Mouse (Mus musculus) liver, embryonic 14.5 days (tissue): ENCODE measurements around the gene Ror2. TPM values are rescaled to one million over a fixed set of nuclear protein-coding genes. Genes with fewer than 3 reads are reported as not detected.

Experiments used
- ATAC-seq: fragments of 200-750 bp; cut with Nextera tagmentation; 2 replicates; pipeline ENCODE4 v1.8.0; 2017; ENCODE audit warnings: moderate number of reproducible peaks, mild to moderate bottlenecking, moderate library complexity; ENCODE audit not compliant: insufficient read depth
- DNase-seq, 3 experiments: peaks; one replicate each; pipeline ENCODE4 v3.0.0-alpha.2; 2012 to 2013; ENCODE audit warnings: low read depth in 3 of 3, low spot score in 3 of 3
- H3K27ac ChIP-seq: fragments of 300-500 bp; sonication (generic); 2 replicates; pipeline ENCODE4 v1.5.1; 2014; ENCODE audit warnings: moderate library complexity, mild to moderate bottlenecking, control low read depth, inconsistent platforms
- H3K27me3 ChIP-seq: fragments of 300-500 bp; sonication (generic); 2 replicates; pipeline ENCODE4 v1.6.1; 2014; ENCODE audit warnings: mild to moderate bottlenecking, low read length, moderate library complexity; ENCODE audit not compliant: control insufficient read depth, insufficient read depth
- H3K36me3 ChIP-seq: fragments of 300-500 bp; sonication (generic); replicated peaks from 2 replicates; pipeline ENCODE4 v1.6.1; 2014; ENCODE audit warnings: low read depth; ENCODE audit not compliant: control insufficient read depth, insufficient read depth
- H3K4me1 ChIP-seq, 2 experiments: fragments of 200-500 bp in 1 of 2; fragments of 300-500 bp in 1 of 2; sonication (generic) in 1 of 2; replicated peaks; 2 replicates each; pipeline ENCODE4 v1.6.1; 2012 to 2014; ENCODE audit warnings: antibody characterized with exemption in 1 of 2, inconsistent platforms in 1 of 2, low read length in 1 of 2; ENCODE audit not compliant: control insufficient read depth in 2 of 2, insufficient read depth in 2 of 2
- H3K4me2 ChIP-seq: fragments of 300-500 bp; sonication (generic); 2 replicates; pipeline ENCODE4 v1.6.1; 2014; ENCODE audit warnings: low read depth, mild to moderate bottlenecking, control low read depth, moderate library complexity
- H3K4me3 ChIP-seq, 2 experiments: fragments of 200-500 bp in 1 of 2; fragments of 300-500 bp in 1 of 2; sonication (generic) in 1 of 2; 2 replicates each; pipeline ENCODE4 v1.5.1; 2012 to 2014; ENCODE audit warnings: low read depth in 2 of 2, low read length in 2 of 2, mild to moderate bottlenecking in 2 of 2, control low read depth in 1 of 2, inconsistent platforms in 1 of 2, moderate library complexity in 1 of 2; ENCODE audit not compliant: insufficient read depth in 1 of 2
- H3K9ac ChIP-seq: fragments of 300-500 bp; sonication (generic); replicated peaks from 2 replicates; pipeline ENCODE4 v1.6.1; 2014; ENCODE audit warnings: mild to moderate bottlenecking, control low read depth, moderate library complexity
- H3K9me3 ChIP-seq: fragments of 300-500 bp; sonication (generic); 2 replicates; pipeline ENCODE4 v1.6.1; 2016; ENCODE audit warnings: low read length, mixed read lengths; ENCODE audit not compliant: control insufficient read depth
- CTCF ChIP-seq: IDR thresholded peaks from 2 replicates; pipeline ENCODE4 v1.5.1; 2016; ENCODE audit warnings: antibody characterized with exemption, low read depth, control low read depth
- EP300 ChIP-seq: IDR thresholded peaks from 2 replicates; pipeline ENCODE4 v1.6.1; 2016; ENCODE audit warnings: antibody characterized with exemption, low read depth
- WGBS: fragments of 180-500 bp; shearing (Covaris S2); extraction: QIAGEN DNeasy Blood & Tissue Kit; methylation state at CpG from one replicate; pipeline ENCODE4 v1.1.7; 2014; ENCODE audit not compliant: insufficient replicate concordance; 5-methylcytosine and 5-hydroxymethylcytosine counted together
- polyA plus RNA-seq, 2 experiments: library from polyadenylated mRNA; depleted of rRNA in 1 of 2; stranded (reverse) in 1 of 2; unstranded in 1 of 2; fragments of >200 nt; fragmentation: Nextera tagmentation in 1 of 2; extraction: Ambion mirVana in 1 of 2; gene quantifications; 2 replicates each; pipeline versions ENCODE4 v1.2.1 to v1.2.3; 2012 to 2014

Ror2 gene
- polyA plus RNA-seq, 2 experiments: 0.03 to 0.19 TPM

DNA sequence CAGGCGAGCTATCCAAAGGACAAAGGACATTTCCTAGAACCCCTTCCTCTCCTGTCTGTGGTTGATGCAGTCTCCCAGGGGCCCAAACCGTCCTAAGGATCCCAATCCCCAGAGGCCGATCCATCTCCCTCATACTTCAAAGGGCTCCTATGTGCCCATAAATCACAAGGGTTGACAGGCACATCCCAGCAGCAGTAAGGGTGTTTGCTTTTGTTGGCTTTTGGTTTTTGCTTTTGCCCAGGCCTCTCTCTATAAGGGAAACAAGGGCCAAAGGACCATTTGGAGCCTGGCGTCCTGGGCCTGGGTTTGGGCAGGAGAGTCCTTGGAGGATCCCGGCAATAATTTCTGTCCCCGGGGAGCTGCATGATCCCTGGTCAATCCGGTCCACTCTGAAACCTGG lies 9.5 kb downstream of the Ror2 start:
- H3K27me3 ChIP-seq: no peaks in the 10 kb centered on the region
- TF ChIP-seq CTCF (no peak), EP300 (no peak)
- DNase-seq (no peak), ATAC-seq (no peak)
- H3K36me3 ChIP-seq: no peaks in the 10 kb centered on the region
- H3K4me2 ChIP-seq: no peak overlapping the region
- no peaks in the 10 kb centered on the region for H3K9me3 ChIP-seq
- no peak overlapping the region for H3K4me3 ChIP-seq
- WGBS: 46% methylated on average over 7 of the region's 7 CpGs
- H3K4me1 ChIP-seq: no peaks in the 10 kb centered on the region
- H3K9ac ChIP-seq: no peak overlapping the region
- H3K27ac ChIP-seq: no peak overlapping the region

DNA sequence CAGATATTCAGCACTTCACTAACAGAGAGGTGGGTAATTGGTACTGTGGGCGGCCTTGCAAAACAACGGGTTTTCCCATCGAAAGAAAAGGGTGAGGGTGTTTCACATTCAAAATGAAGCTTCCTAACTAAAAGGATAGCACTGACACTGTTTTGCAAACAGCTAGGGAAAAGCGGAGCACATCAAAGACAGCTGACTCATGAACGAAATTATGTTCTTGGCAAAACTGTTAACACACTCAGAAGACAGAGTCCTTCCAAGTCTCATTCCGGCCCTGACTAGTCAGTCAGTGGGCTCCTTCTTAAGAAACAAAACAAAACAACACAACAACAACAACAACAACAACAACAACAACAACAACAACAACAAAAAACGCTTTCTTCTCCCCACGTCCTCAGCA lies 10.1 kb downstream of the Ror2 start:
- no peaks in the 10 kb centered on the region for H3K4me1 ChIP-seq
- no peak overlapping the region for H3K27ac ChIP-seq
- H3K4me3 ChIP-seq: no peak overlapping the region
- DNase-seq (no peak), ATAC-seq (no peak)
- WGBS: 66% methylated on average over 8 of the region's 8 CpGs
- H3K9ac ChIP-seq: no peak overlapping the region
- no peak overlapping the region for H3K4me2 ChIP-seq
- TF ChIP-seq CTCF: no peak
- TF ChIP-seq EP300: no peak
- no peaks in the 10 kb centered on the region for H3K9me3 ChIP-seq
- no peaks in the 10 kb centered on the region for H3K27me3 ChIP-seq
- H3K36me3 ChIP-seq: no peaks in the 10 kb centered on the region

DNA sequence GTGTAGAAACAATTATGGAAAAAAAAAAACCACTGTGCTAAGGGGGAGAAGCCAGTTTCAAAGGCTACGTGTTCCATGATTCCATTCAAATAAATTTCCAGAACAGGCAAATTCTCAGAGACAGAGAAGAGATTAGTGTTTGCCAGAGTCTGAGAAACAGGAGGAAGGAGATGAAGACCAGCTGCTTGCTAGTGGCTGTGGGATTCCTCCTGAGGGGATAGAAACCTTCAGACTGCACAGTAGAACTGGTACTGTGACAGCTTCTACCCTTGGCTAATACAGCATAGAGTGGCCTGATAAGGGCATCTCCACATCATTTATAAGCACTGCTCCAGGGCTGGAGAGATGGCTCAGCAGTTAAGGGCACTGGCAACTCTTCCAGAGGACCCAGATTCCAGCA lies 11.2 kb downstream of the Ror2 start:
- no peak overlapping the region for H3K4me3 ChIP-seq
- TF ChIP-seq CTCF: no peak
- no peak for TF ChIP-seq EP300
- no peak overlapping the region for H3K9ac ChIP-seq
- H3K4me2 ChIP-seq: no peak overlapping the region
- no peaks in the 10 kb centered on the region for H3K27me3 ChIP-seq
- 68% methylated on average over 1 of the region's 1 CpGs for WGBS
- no peaks in the 10 kb centered on the region for H3K9me3 ChIP-seq
- no peaks in the 10 kb centered on the region for H3K4me1 ChIP-seq
- ATAC-seq (no peak), DNase-seq (no peak)
- no peak overlapping the region for H3K27ac ChIP-seq
- no peaks in the 10 kb centered on the region for H3K36me3 ChIP-seq

DNA sequence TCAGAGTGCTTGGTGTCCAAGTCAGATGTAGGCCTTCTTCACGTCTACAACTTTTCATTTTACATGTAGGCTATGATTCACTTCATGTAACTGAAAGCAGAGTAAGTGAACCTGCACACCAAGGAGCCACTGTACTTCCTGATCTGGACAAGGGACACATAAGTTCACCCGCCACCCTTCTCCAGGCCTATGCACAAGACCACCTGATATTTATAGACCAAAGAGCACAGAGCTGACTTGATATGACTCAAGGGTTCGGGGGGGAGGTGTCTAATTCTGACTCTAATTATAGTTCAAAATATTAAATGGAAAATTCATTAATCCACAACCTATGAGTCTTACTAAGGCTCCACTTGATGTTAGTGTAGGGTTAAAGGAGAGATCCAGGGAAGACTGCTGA lies 14.3 kb downstream of the Ror2 start:
- Histone ChIP-seq H3K27me3 (no peaks in the 10 kb centered on the region), H3K9me3 (no peaks in the 10 kb centered on the region), H3K4me2 (no peak overlapping the region), H3K9ac (no peak overlapping the region), H3K27ac (no peak overlapping the region), H3K36me3 (no peaks in the 10 kb centered on the region), H3K4me1 (no peaks in the 10 kb centered on the region), H3K4me3 (no peak overlapping the region)
- no peak for TF ChIP-seq EP300
- no peak for TF ChIP-seq CTCF
- DNase-seq (no peak), ATAC-seq (no peak)
- 44% methylated on average over 3 of the region's 3 CpGs for WGBS

DNA sequence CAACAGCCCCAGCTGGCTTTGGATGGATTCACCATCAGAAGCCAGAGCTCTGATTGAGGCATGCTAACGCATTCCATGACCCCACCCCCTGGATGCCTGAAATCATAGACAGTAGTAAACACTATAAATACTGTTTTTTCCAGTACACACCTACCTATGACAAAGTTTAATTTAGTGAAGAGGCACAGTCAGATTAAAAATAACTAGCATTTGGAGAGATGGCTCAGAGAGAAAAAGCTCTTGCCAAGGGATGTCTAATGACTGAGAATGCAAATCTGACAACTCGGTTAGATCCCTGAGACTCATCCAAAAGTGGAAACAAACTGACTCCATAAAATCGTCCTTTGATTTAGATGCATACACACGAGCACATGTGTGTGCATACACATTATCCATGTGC lies 15.4 kb downstream of the Ror2 start:
- TF ChIP-seq EP300: no peak
- TF ChIP-seq CTCF: no peak
- DNase-seq: no peak
- Histone ChIP-seq H3K9ac (no peak overlapping the region), H3K4me3 (no peak overlapping the region), H3K4me2 (no peak overlapping the region), H3K9me3 (no peaks in the 10 kb centered on the region), H3K27ac (no peak overlapping the region), H3K36me3 (no peaks in the 10 kb centered on the region), H3K27me3 (no peaks in the 10 kb centered on the region), H3K4me1 (no peaks in the 10 kb centered on the region)
- ATAC-seq: no peak
- 44% methylated on average over 4 of the region's 4 CpGs for WGBS

DNA sequence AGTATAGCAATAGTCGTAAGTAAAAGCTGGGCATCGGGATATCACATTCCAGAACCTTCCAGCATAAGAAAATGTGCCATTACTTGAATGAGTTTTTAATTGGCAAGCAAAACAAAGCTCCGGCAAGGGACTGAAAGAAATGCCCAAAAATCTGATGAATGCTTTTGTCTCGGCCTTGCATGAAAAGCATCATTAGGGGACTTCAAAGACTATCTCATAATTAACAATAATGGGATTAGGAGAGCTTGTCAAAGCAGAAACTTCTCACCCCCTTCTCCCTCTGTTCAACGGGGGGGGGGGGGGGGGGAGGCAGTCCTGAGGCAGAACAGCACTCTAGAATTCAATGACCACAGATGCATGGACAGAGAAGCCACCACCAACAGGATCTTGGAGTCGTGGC lies 17.4 kb downstream of the Ror2 start:
- no peak for ATAC-seq
- Histone ChIP-seq H3K4me3 (no peak overlapping the region), H3K27ac (no peak overlapping the region), H3K9me3 (no peaks in the 10 kb centered on the region), H3K36me3 (no peaks in the 10 kb centered on the region), H3K27me3 (no peaks in the 10 kb centered on the region), H3K4me1 (no peaks in the 10 kb centered on the region), H3K4me2 (no peak overlapping the region), H3K9ac (no peak overlapping the region)
- TF ChIP-seq CTCF: no peak
- no peak for TF ChIP-seq EP300
- DNase-seq: no peak
- WGBS: 67% methylated on average over 5 of the region's 6 CpGs
